Mouse (Mus musculus) embryo, embryonic 9.5 days (tissue): ENCODE data around the gene Tgfb2.
A peak's percentile ranks its signal among the peaks of the same experiment; 100 is the strongest.

Experiments used
- DNase-seq: peaks from one replicate; pipeline ENCODE4 v3.0.0-alpha.2; 2017; ENCODE audit errors: extremely low spot score

Gene Tgfb2

DNA sequence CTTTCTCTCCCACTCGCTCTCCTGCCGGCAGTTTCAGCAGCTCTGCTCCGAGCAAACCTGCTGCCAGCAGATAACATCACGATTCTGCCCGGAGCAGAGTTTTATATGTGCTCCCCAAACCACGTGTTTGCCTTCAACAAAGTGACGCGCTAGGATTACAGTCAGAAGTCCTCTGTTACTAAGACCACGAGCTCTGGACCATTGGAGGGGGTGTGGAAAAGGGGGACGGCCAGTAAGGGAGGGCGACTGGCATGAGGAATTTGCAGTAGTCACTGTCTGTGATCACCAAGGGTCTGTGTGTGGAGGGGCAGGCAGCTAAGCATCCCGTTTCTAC, at the start of gene Tgfb2:
TSS of gene Tgfb2 (minus strand) at position 75 of the 334 bp plus-strand sequence.
- DNase-seq: peak; percentile 63

DNA sequence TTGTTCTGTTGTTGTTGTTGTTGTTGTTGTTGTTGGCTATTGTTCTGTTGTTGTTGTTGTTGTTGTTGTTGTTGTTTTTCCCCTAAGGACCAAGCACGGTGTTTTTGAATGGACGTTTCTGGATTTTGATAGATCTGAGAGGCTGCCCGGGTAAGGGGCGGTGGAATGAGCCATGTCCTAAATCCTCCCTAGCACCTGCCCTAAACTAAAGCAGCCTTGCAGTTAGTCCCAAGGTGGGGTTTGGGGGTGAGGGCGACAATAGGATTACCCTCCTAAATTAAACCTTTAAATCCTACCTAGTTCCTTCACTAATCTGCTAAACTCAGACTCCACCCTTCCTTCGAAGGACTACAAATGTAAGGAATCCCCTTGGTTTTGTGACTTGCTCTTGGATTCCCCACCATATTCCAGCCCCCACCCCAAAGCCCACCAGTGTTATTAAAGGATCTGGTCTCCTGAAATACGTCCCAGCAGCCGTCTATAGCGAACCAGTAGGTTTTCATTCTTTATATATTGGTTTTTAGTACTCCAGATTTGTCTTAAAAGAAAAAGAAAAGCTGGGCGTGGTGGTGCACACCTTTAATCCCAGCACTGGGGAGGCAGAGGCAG, 44.0 kb upstream of the Tgfb2 start:
- no peak for DNase-seq

DNA sequence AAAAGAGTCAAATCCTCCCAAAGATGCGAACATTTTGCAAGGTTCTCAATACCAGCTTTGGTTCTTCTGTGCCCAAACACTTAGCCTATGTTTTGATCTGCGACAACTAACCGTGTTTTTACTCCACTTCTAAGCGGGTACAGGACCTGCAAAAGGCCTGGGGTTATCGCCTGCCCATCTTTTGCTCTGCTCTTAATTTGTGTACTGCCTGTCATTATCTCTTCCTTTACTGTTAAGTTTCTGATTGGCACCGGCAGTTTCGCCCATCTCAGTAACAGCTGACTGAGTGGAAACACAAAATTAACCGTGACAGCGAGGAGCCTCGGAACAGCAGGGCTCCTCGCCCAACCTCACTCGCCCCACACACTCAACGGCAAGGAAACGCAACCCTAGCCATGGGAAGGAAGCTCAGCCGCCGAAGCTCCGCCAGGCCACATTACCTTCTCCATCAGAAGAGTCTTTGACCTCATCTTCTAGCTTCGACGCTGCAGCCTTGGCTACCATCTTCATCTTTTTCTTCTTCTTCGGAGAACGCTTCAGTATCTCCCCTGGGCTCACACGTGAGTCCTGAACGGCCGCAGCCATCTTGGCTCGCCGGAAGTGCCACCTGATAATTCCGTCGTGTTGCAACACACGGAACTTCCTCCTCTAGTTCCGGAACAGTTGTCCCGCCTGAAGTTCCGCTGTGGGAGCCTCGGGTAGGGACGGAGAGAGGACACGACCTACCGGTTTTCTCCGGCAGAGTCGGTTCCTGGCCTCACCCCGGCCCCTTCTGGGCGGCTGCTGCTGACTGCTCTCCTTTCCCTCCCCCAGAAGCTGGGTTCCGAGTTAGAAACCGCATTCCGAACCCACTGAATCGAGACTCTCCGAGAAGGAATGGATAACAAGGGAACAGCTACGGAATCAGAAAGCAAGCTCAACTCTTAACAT, 43.2 kb upstream of the Tgfb2 start, which contains the start of gene Rrp15:
TSS of gene Rrp15 (minus strand) at position 635 of the 930 bp plus-strand sequence.
- DNase-seq: peak; percentile 91

DNA sequence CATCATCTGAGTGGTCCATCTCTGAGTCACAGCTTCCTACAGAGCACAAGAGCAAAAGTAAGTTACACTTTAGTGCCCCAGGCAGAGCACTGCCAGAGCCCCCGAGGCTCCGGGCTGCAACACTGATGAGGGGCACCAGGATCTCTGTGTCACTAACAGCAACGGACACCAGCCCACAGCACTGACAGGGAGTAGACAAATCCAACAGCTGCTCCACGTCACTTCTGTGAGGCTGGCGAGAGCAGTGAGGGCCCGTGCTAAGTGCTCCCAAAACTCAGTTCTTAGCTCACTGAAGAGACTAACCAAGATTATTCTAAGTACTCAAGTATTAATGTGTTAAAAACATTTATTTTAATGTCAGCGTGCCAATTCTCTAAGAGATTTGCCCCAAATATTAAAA, 34.0 kb upstream of the Tgfb2 start:
- DNase-seq: no peak

DNA sequence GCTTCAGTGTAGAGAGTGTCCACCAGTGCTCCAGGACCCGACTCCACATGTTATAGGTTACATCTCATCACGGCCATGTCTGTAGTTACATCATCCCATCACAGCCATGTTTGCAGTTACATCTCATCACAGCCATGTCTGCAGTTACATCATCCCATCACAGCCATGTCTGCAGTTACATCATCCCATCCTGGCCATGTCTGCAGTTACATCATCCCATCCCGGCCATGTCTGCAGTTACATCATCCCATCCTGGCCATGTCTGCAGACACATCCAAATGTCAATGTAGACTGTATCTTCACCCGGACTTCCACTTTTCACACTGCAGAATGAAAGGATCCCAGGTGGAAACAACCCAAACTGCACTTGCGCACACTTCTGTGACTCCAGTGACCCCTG, 29.7 kb upstream of the Tgfb2 start:
- DNase-seq: no peak

DNA sequence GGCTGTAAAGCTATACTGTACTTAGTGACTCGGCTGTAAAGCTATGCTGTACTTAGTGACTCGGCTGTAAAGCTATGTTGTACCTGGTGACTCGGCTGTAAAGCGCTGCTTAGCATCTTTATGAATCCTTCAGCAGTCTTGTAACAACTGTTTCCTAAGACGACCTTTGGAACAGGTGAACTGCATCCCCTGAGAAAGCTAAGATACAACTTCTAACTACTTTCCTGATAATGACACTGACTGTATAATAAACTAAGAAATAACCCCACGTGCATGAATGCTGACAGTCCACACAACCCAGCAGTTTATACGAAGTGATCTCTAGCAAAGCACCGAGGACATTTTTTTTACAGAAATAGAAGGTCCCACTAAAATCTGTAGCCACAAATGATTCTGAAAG, 27.3 kb upstream of the Tgfb2 start:
- no peak for DNase-seq

DNA sequence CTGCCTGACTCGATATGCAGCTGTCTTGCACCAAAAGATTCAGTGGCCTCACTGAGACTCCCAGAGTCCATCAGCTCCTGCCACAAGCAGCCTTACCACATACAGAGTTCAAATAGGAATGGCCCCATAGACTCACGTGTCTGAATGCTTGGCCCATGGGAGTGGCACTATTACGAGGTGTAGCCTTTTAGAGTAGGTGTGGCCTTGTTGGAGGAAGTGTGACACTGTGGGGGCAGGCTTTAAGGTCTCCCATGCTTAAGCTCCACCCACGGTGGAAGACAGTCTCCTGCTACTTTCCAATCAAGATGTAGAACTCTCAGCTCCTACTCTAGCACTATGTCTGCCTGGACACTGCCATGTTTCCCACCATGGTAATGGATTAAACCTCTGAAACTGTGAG, 23.0 kb upstream of the Tgfb2 start:
- no peak for DNase-seq

DNA sequence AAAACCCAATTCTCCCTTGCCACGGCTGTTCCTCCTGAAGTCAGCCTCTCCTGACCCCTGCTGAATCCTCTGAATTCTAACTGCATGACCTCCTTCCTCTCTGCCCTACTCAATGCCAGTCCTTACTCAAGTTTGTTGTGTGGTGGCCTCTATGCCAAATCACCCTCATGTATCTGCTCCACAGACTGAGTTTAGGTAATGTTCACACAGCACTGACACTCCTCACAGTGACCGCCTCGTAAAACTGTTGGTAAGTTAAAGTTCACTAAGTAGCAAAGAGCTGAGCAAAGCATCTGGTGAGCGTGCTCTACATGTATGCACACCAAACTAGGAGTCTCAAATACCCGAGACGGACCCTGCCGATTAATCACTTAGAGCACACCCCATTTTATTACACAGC, 20.3 kb upstream of the Tgfb2 start:
- DNase-seq: no peak

DNA sequence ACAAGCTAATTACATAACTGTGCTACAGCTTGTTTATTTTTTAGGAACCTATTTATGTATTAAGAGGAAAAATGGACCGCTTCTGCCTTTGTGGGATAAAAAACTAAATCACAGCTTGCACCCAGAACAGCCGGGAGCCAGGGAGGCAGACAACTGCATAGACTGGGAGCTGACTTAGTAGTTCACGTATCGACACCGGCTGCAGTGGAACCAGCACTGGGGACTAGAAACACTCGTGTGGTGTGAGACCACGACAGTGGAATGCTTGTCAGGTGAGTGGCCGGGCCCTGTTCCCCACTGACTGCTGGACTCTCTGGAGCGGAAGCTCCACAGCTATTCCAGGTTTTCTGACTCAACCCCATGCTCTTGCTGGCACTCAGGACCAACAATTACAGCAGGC, 16.5 kb upstream of the Tgfb2 start:
- DNase-seq: no peak

DNA sequence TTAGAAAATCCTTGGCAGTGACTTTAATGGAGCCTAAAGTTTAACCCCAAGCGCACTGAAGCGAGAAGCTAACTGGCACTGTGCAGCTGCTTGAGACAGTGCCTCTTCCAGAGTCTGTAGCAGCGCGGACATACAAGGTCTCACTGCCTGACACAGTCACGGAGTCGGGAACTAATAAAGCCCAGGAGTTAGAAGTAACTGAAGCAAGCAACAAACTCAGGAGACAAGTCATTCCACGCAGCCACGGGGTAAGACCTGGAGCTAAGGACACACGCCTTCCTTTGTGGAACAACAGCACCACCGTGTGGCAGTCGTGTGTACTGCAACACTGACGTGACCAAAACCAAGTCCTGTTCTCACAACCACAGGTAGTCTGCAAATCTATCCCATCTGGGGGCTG, 16.1 kb upstream of the Tgfb2 start:
- peak; percentile 82 for DNase-seq

DNA sequence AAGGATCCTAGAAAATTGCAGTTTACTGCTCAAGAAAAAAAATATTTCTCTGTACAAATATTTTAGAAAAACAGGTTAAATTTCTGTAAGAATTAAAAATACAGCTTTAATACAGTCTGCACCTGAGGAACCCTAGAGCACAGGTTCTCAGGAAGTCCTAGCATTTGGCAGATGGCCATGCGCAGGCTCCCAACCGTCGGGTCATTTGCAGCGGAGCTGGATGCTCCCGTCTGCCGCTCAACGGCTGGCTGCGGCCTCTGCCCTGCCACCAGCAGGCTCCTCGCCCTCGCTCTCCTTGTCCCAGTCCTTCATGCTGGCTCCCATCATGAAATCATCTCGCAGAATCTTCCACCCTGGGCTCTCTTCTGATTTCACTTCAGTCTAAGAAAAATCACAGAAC, 15.4 kb upstream of the Tgfb2 start:
- DNase-seq: no peak

DNA sequence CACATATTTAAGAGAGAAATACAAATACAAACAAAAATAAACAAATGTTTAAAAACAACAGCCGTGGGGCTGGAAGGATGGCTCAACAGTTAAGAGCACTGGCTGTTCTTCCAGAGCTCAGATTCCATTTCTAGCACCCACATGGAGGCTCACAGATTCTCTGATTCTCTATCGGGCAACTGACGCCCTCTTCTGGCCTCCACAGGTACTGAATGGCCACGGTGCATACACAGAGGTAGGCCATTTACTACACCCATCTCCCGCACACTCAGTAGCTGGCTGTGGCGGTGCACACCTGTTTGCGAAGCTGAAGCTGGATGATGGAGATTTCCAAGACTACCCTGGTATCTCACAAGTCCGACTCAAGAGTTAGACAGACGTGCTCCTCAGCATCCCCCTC, 13.9 kb upstream of the Tgfb2 start:
- no peak for DNase-seq

DNA sequence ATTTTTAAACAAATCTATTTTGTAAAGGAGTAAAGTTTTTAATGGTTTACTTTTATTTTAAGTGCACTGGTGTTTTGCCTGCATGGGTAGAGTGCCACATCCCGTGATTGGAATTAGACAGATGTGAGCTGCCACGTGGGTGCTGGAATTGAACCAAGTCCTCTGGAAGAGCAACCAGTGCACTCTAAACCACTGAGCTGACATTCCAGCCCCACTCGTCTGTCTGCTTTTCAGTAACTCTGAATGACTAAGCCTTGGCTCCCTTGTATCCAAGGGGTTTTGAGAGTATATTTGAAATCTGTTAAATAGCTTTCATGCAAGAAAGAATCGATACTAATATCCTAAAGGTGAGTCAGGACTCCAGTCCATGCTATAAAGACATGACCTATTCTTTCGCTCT, 13.1 kb upstream of the Tgfb2 start:
- DNase-seq: no peak

DNA sequence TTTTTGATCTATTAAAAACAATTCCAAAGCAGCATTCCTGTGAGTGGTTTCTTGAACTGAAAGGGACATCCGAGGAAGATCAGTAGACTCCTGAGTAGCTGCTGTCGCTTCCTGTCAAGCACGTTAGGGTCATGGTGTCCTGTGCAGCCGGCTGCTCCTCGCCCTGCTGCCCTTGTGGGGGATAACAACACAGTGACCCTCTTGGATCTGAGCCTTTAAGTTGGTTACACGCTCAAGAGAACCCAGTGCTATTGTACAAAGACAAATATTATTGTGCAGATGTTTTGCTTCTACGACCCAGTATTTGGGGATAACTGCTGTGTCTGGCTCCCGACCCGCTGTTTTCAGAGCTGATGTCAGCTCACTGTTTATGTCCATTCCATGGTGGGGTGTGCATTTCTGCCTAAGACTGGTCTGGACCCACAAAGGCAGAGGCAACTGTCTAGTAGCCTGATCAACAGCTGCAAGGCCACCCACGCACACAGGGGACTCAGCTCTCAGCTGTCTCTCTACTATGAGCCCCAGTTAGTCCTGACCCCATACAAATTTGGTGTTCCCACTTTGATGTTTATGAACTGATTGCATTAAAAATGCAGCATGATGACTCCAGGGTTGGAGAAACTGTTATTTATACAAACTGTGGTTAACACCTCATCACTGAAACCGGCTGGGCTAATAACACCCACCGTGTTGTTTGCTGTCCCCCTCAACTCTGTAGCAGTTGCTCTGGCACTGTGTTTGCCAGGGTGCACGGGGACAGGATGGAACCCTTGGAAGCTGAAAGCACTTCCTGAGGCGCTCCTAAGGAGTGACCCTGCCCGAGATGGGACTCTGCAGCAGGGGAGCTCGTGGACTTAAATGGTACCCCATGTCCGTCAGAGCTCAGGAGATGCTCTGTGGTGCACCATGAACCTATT, 9.4 kb upstream of the Tgfb2 start:
- no peak for DNase-seq

DNA sequence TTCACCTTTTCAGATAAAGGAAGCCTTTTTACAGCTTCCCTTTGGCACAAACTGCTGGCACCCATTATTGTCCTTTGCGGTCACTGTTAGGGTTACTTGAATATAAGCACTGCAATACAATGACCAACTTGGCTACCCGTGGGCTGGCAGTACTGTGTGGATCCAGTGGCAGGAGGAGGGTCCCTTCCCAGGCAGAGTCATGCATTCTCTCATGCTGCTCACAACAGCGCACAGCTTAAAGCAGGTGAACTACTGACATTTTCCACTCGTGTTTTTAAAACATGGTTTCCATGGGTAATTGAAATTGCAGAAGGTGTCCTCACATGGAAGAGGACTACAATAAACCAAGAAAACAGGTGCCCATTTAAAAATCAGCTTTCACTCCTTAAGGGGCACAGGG, 8.4 kb upstream of the Tgfb2 start:
- no peak for DNase-seq

DNA sequence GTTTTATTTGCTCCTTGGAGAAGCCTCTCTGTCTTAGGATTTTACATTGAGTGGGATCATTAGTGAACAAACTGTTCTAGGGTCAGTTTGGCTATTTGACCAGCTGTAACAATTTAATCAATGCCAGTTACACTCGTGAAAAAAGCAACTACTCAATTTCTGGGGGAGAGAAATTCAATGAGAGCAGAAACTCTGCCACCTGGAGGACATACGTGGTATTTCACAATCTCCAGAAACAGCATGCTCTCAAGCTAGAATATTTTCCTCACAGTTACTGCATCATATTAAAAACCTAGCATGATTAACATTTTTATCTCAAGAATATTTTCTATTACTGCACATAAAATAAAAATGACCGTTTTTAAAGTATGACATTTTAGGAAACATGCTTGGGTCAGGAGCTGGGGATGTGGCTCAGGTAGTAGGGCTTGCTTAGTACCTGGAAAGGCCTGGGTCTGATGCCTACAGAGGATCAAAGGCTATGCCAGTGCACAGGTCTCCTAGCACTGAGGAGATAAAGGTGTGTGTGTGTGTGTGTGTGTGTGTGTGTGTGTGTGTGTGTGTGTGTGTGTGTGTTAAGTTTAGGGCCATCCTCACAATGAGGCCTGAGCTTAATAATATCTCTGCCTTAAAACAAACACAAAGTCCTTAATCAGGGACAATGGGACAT, 7.1 kb upstream of the Tgfb2 start:
- DNase-seq: peak; percentile 54

DNA sequence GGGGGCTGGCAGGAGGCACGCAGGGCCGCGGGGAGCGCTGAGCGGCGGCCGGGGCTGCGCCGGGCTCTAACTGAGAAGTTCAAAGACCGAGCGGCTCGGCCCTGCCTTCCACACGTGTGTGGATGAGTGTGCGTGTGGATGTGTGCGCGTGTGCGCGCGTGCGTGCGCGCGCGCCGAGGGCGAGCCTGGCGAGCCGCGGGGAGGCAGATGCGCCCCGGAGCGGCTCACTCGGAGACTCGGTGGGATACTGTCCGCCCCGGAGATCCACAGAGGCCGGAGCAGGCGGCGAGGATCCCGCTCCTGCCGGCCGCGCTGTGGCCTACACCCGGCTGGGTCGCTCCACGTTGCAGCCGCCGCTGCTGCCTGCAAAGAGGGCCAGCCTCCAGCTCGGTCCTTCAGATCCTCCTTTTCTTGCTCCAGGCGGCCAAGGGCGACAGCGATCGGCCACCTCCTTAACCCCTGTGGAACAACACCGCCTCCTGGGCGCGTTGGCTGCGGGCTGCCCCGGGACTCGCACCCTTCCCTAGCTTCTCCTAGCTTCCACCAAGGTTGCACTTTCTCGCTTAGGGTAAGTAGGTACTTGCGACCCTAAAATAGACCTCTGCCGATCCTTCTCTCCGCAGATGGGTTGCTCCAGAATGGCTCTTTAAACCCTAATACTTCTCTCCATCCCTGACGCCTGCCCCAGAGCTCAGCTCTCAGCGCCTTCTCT, 430 bp downstream of the Tgfb2 start:
- peak; percentile 78 for DNase-seq

DNA sequence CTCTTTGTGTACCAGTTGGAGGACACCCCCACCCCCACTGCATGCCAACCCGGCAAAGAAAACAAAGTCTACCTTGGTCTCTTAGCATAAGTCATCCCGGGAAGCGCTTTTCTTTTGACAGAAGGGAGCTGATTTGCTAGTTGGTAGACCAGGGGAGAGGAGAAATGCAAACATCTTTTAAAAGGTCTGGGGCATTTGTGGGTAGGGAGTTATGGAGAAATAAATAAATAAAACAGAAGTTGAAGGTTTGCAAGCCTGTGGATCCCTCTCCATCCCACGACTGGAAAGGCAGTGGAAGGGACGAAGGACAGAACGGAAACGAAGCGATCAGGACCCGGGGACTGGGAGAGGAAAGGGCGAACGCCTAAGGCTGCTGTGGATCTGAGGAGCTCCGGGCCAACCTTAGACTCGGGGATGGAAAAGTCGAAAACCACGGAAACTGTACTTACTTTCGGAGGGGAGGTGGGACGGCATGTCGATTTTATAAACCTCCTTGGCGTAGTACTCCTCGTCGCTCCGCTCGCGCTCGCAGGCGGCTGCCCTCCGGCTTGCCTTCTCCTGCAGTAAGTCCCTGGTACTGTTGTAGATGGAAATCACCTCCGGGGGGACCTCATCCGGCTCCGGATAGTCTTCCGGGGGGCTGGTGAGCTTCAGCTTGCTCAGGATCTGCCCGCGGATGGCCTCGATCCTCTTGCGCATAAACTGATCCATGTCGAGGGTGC, 1.6 kb downstream of the Tgfb2 start:
- peak; percentile 57 for DNase-seq

DNA sequence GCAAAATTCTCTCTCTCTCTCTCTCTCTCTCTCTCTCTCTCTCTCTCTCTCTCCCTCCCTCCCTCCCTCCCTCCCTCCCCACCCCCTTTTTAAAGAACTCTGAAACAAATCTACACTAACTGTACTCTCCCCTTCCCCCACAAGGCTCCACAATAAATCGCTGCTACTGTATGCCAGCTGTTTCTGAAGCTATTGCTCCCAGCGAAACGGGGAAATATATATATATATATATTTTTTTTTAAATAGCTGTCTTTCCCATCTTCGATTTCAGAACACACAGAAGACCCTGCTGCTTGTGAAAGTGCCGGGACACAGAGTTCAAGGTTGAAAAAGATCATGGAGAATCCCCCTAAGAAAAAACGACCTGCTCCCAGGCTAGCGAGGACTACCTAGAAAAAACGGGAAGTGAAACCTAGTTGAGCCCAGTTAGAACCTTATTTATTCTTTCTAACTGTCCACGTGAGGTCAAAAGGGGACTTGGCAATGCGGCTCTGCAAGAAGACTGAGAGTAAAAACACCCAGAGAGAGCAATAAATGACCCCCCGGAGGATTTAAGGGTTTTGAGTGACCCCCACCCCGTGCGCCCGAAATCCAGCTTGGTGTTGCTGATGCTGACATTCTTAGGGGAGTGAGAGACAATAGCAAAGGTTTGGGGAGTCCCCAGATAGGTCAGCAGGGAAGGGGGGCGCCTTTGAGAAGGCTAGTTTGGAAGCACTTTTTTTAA, 2.4 kb downstream of the Tgfb2 start:
- peak; percentile 52 for DNase-seq
